Mouse (Mus musculus): Measurements from ENCODE around the gene Sema5a.
"Not testable (repeated sequence)": the region's sequence is repeated elsewhere in the genome, so short reads cannot be mapped to it uniquely, and the experiment has no call there.

DNA sequence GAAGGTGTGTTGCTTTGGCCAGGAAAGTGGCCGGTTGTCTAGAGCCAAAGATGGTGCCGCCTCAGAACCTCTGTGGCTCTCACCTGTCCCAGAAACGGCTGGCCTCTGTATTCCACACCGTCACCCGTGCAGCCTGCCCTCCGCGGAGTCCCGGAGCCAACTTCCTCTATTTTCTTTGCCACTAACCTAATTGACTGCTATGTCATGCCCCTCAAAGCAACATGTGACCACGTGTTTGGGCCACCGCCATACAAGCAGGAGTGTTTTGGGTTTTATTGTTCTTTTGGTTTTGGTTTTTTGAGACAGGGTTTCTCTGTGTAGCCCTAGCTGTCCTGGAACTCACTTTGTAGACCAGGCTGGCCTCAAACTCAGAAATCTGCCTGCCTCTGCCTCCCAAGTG is 29.9 kb upstream of the Sema5a start:
- TF ChIP-seq TAL1, GATA1 (IDR thresholded peaks at IDR 0.05; ENCODE audit: low read length): not testable (repeated sequence)
